22 mouse cellular contexts compared by ENCODE assay signal in genomic region chr5:102494827-102495226, GRCm38 (mm10). TPM values are rescaled to one million over a fixed set of nuclear protein-coding genes. Genes with fewer than 3 reads are reported as not detected.
DNase-seq lines count a peak whose midpoint lies in the region; ATAC-seq lines count a peak whose summit lies in the region.
"Had no signal": no experiment of that assay in that cellular context is flagged by ENCODE, and none has a peak within 500 bp of the region (broad histone marks: within the 10 kb centered on the region; RNA-seq: fewer than 3 reads in every experiment).

No protein-coding gene starts in this region.

- H3K27me3 ChIP-seq in hindbrain, embryonic 10.5 days (ENCODE audit: insufficient read depth, poor library complexity, severe bottlenecking) = no peaks in the 10 kb centered on the region
- H3K27me3 ChIP-seq in hindbrain, embryonic 11.5 days (ENCODE audit: control insufficient read depth, insufficient read depth, low read length) = no peaks in the 10 kb centered on the region
- H3K27me3 ChIP-seq in midbrain, embryonic 14.5 days (ENCODE audit: control insufficient read depth, insufficient read depth, low read length) = no peaks in the 10 kb centered on the region
- no peaks in the 10 kb centered on the region for H3K27me3 ChIP-seq in midbrain, embryonic 10.5 days (ENCODE audit: low read depth, poor library complexity, severe bottlenecking)
- H3K27me3 ChIP-seq in hindbrain, embryonic 15.5 days = no peaks in the 10 kb centered on the region
- H3K27me3 ChIP-seq: forebrain, embryonic 13.5 days had no signal

- no peak overlapping the region for H3K9ac ChIP-seq in hindbrain, embryonic 11.5 days (ENCODE audit: low read depth, low read length)
- no peak overlapping the region for H3K9ac ChIP-seq in midbrain, embryonic 14.5 days (replicated peaks; ENCODE audit: low read length)
- no peak overlapping the region for H3K9ac ChIP-seq in hindbrain, embryonic 15.5 days
- H3K9ac ChIP-seq: forebrain, embryonic 13.5 days; forebrain, postnatal 0 days had no signal

- H3K9me3 ChIP-seq in hindbrain, embryonic 10.5 days = no peaks in the 10 kb centered on the region
- no peaks in the 10 kb centered on the region for H3K9me3 ChIP-seq in hindbrain, embryonic 11.5 days (ENCODE audit: control insufficient read depth, low read length)
- H3K9me3 ChIP-seq in midbrain, embryonic 14.5 days (ENCODE audit: control insufficient read depth, low read length) = no peaks in the 10 kb centered on the region
- no peaks in the 10 kb centered on the region for H3K9me3 ChIP-seq in midbrain, embryonic 10.5 days (replicated peaks)
- H3K9me3 ChIP-seq in hindbrain, embryonic 15.5 days = no peaks in the 10 kb centered on the region
- H3K9me3 ChIP-seq: embryonic facial prominence, embryonic 10.5 days; forebrain, embryonic 13.5 days; heart, embryonic 10.5 days had no signal

- no peak overlapping the region for H3K4me3 ChIP-seq in hindbrain, embryonic 10.5 days
- no peak overlapping the region for H3K4me3 ChIP-seq in hindbrain, embryonic 11.5 days (ENCODE audit: low read depth, low read length)
- H3K4me3 ChIP-seq in midbrain, embryonic 14.5 days (replicated peaks; ENCODE audit: low read depth, low read length) = no peak overlapping the region
- no peak overlapping the region for H3K4me3 ChIP-seq in midbrain, embryonic 10.5 days
- no peak overlapping the region for H3K4me3 ChIP-seq in hindbrain, embryonic 15.5 days
- H3K4me3 ChIP-seq: embryonic facial prominence, embryonic 10.5 days; forebrain, embryonic 13.5 days; gastrocnemius, adult 2 months; heart, embryonic 10.5 days had no signal

- no peak for DNase-seq in hindbrain, embryonic 10.5 days (ENCODE audit: low spot score)
- DNase-seq in hindbrain, embryonic 11.5 days (ENCODE audit: low spot score) = no peak
- peak; percentile 35 for DNase-seq in midbrain, embryonic 14.5 days
- DNase-seq in midbrain, embryonic 10.5 days (ENCODE audit: low spot score) = no peak
- DNase-seq in yolk sac, embryonic 10.5 days (ENCODE audit: low spot score) = peak; percentile 16
- DNase-seq in adrenal gland, adult 18-20 months (ENCODE audit: low spot score in 2 of 2) = no peak
- no peak for DNase-seq in urinary bladder, postnatal 10 days (ENCODE audit: low spot score)
- DNase-seq: adrenal gland, adult 2 months; adrenal gland, postnatal 25 days; cerebellum, adult 2 months; forebrain, postnatal 0 days; gastrocnemius, adult 2 months; gastrocnemius, postnatal 25 days; heart, postnatal 10 days; heart, postnatal 4 days had no signal

- 47% methylated on average over 6 of the region's 6 CpGs for WGBS in hindbrain, embryonic 10.5 days
- WGBS in hindbrain, embryonic 11.5 days = 46% methylated on average over 6 of the region's 6 CpGs
- WGBS in midbrain, embryonic 14.5 days = 39% methylated on average over 6 of the region's 6 CpGs
- WGBS in midbrain, embryonic 10.5 days = 51% methylated on average over 6 of the region's 6 CpGs
- 47% methylated on average over 6 of the region's 6 CpGs for WGBS in hindbrain, embryonic 15.5 days

- H3K4me2 ChIP-seq in hindbrain, embryonic 11.5 days (replicated peaks; ENCODE audit: low read depth, low read length) = no peak overlapping the region
- no peak overlapping the region for H3K4me2 ChIP-seq in midbrain, embryonic 14.5 days (ENCODE audit: low read length)
- no peak overlapping the region for H3K4me2 ChIP-seq in hindbrain, embryonic 15.5 days
- H3K4me2 ChIP-seq: forebrain, embryonic 13.5 days had no signal

- no peak for ATAC-seq in hindbrain, embryonic 11.5 days (ENCODE audit: low FRiP score)
- ATAC-seq in midbrain, embryonic 14.5 days (ENCODE audit: low FRiP score, low TSS enrichment) = no peak
- ATAC-seq in hindbrain, embryonic 15.5 days (ENCODE audit: low FRiP score, low read depth) = no peak
- ATAC-seq: activated CD4-positive, CD25-positive, alpha-beta regulatory T cell, adult 4 months; forebrain, embryonic 13.5 days; forebrain, postnatal 0 days; inflammation-experienced regulatory T-cells, adult 6 months; Patski had no signal

- no peaks in the 10 kb centered on the region for H3K36me3 ChIP-seq in hindbrain, embryonic 10.5 days
- H3K36me3 ChIP-seq in hindbrain, embryonic 11.5 days (ENCODE audit: control insufficient read depth, insufficient read depth, low read length) = no peaks in the 10 kb centered on the region
- H3K36me3 ChIP-seq in midbrain, embryonic 14.5 days (ENCODE audit: control insufficient read depth, insufficient read depth, low read length) = no peaks in the 10 kb centered on the region
- no peaks in the 10 kb centered on the region for H3K36me3 ChIP-seq in midbrain, embryonic 10.5 days
- H3K36me3 ChIP-seq in hindbrain, embryonic 15.5 days = no peaks in the 10 kb centered on the region
- H3K36me3 ChIP-seq: embryonic facial prominence, embryonic 10.5 days; heart, embryonic 10.5 days had no signal

- 0 out of 2 replicates have a peak, but pooled peaks cover 3% of the 10 kb centered on the region for H3K4me1 ChIP-seq in hindbrain, embryonic 10.5 days (replicated peaks)
- no peaks in the 10 kb centered on the region for H3K4me1 ChIP-seq in hindbrain, embryonic 11.5 days (replicated peaks; ENCODE audit: control insufficient read depth, insufficient read depth, low read length)
- H3K4me1 ChIP-seq in midbrain, embryonic 14.5 days (ENCODE audit: control insufficient read depth, insufficient read depth, low read length) = 0 out of 2 replicates have a peak, but pooled peaks cover 5% of the 10 kb centered on the region
- peaks cover 8% of the 10 kb centered on the region for H3K4me1 ChIP-seq in midbrain, embryonic 10.5 days
- H3K4me1 ChIP-seq in hindbrain, embryonic 15.5 days (replicated peaks) = peaks cover 6% of the 10 kb centered on the region; the same call in 1 of the 2 replicates
- H3K4me1 ChIP-seq: heart, embryonic 10.5 days had no signal

- H3K27ac ChIP-seq in hindbrain, embryonic 10.5 days = 0 out of 2 replicates have a peak overlapping the region, but pooled peaks have one; percentile 40
- H3K27ac ChIP-seq in hindbrain, embryonic 11.5 days (ENCODE audit: low read depth, low read length) = no peak overlapping the region
- no peak overlapping the region for H3K27ac ChIP-seq in midbrain, embryonic 14.5 days (replicated peaks; ENCODE audit: low read depth, low read length)
- no peak overlapping the region for H3K27ac ChIP-seq in midbrain, embryonic 10.5 days (replicated peaks)
- 0 out of 2 replicates have a peak overlapping the region, but pooled peaks have one; percentile 34 for H3K27ac ChIP-seq in hindbrain, embryonic 15.5 days (replicated peaks)
- H3K27ac ChIP-seq: embryonic facial prominence, embryonic 10.5 days; forebrain, embryonic 13.5 days; gastrocnemius, adult 2 months; heart, embryonic 10.5 days had no signal

RNA-seq across cellular contexts. Expression of gene Arhgap24, which starts 13.6 kb away (rescaled TPM):
- polyA plus RNA-seq in hindbrain, embryonic 10.5 days (2016; fragmentation: Nextera tagmentation; extraction: Ambion mirVana) = 5.3 and 5.4 TPM in 2 replicates
- 4.0 and 6.7 TPM in 2 replicates for polyA plus RNA-seq in hindbrain, embryonic 11.5 days (2014; fragmentation: Nextera tagmentation; extraction: Ambion mirVana)
- polyA plus RNA-seq in midbrain, embryonic 14.5 days (2014; fragmentation: Nextera tagmentation; extraction: Ambion mirVana) = 6.2 and 7.3 TPM in 2 replicates
- 3.5 and 3.9 TPM in 2 replicates for polyA plus RNA-seq in midbrain, embryonic 10.5 days (2016; fragmentation: Nextera tagmentation; extraction: Ambion mirVana)
- 10.8 and 11.5 TPM in 2 replicates for polyA plus RNA-seq in hindbrain, embryonic 15.5 days (2015; fragmentation: Nextera tagmentation; extraction: Ambion mirVana)
- 10 to 100 TPM; 12.1 to 23.2 TPM for total RNA-seq in adrenal gland, adult 18-20 months (2021)

Comparison
In these comparisons a context has a peak if more than half of its experiments do, and no peak if none do; other contexts are left out.
1. DNase-seq: peak in midbrain, embryonic 14.5 days (single experiment) and yolk sac, embryonic 10.5 days (single experiment); none in hindbrain, embryonic 10.5 days (single experiment), hindbrain, embryonic 11.5 days (single experiment), midbrain, embryonic 10.5 days (single experiment), adrenal gland, adult 18-20 months (0 of 2) and urinary bladder, postnatal 10 days (single experiment).
2. H3K27ac ChIP-seq: peak in hindbrain, embryonic 10.5 days (single experiment) and hindbrain, embryonic 15.5 days (single experiment); none in hindbrain, embryonic 11.5 days (single experiment), midbrain, embryonic 14.5 days (single experiment) and midbrain, embryonic 10.5 days (single experiment).